Mouse (Mus musculus) CD4-positive, CD25-positive, alpha-beta regulatory T cell, adult 2 months (primary cell): ENCODE results near the gene Kcnip1.

ENCODE experiments used
- DNase-seq: peaks from one replicate; pipeline ENCODE4 v3.0.0-alpha.2; 2012; ENCODE audit warnings: low read depth, low spot score

Gene Kcnip1

DNA sequence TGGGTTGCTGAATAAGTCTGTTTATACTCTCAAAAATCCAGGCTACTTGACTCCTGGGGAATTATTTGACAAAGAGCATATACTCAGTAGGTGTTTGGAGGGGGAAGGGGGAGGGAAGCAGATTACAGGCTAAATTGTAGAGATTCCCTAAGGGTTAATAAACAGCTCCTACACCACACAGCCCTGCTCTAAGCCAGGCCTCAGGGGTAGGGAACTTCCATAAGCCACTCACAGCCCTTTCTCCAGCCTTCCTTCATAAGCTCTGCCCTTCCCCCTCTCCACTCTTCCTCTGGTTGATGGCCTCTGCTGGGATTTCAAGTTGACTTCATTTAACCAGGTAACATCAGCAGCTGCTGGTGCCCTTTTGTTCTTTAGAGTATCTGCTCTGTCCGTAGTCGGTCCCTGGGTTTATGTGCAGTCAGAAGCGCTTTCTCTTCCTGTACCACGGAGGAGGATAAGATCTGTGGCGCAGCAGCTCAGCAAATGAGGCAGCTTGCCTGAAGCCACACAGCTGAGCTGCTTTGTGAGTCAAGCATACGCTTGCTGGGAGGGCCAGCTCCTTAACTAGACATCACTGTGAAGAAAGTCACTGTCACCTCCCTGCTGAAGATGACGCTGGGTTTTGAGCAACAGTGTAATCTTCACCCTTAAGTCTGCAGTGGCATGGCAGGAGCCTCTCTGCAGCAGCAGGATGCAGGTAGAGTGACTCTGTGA lies 54.2 kb downstream of the Kcnip1 start:
- DNase-seq: peak; percentile 91

DNA sequence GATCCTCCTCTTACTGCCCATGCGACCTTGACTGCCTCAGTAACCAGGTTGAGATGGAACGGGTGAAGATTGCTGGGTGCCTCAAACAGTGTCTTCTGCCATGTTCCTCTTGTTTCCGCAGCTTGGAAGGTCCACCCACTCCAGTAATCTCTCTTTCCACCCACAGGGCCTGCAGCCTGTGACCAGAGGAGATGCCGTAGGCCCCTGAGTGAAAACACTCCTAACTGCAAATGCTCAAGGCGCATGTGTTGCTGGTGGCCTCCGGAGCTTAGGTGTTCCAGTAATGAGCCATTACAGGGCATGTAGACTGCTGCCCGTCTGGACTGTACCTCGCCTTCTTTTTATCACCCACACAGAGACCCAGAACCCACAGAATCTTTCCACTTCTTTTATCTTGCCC lies 55.3 kb downstream of the Kcnip1 start:
- peak; percentile 36 for DNase-seq

GRCm38 (mm10) chr11:33934286-33934685 lies 58.7 kb downstream of the Kcnip1 start:
- DNase-seq: peak; percentile 79

DNA sequence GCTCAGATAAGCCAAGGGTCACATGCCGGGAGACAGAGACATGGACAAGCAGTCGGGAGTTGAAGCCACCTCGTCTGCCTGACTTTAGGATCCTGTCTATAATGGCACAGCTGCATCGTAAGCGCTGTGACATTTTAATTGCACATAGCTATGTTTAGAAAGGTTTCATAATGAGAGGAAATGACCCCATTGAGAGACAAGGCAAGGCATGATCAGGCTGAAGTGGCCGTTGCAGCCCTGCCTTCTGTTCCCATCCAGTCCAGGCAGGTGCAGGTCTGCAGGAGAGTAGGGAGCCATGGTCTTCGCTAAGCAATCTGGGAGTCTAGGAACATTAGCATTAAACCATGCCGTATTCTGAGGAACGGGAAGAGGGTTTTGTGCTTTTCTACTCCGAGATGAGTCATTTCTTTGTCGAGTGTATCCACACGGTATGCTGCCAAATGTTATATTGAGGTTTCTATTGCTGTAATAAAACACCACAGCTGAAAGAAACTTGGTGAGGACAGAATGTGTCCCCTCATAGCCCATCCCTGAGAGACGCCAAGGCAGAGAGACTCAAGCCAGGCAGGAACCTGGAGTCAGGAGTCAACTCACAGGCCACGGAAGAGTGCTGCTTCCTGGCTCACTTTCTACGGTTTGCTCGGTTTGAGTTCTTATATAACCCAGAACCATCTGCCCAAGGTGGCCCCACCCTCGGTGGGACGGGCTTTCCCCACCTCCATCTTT lies 60.4 kb downstream of the Kcnip1 start:
- peak; percentile 78 for DNase-seq

DNA sequence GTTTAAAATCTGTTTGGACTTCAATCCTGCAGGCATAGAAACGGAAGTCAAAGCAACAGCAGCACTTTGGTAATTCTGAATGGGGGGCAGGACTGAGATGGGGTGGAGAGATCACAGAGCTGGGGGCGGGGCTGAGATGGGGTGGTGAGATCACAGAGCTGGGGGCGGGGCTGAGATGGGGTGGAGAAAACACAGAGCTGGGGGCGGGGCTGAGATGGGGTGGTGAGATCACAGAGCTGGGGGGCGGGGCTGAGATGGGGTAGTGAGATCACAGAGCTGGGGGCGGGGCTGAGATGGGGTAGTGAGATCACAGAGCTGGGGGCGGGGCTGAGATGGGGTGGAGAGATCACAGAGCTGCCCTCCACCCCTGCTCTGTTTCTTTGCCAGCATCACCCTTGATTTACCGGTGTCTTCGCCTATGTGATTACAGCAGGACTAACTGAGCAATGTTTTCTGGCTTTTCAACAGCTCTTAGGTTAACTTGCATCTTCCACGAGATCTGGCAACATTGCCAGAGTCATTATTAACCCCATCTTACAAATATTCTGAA lies 61.0 kb downstream of the Kcnip1 start:
- DNase-seq: peak; percentile 95

DNA sequence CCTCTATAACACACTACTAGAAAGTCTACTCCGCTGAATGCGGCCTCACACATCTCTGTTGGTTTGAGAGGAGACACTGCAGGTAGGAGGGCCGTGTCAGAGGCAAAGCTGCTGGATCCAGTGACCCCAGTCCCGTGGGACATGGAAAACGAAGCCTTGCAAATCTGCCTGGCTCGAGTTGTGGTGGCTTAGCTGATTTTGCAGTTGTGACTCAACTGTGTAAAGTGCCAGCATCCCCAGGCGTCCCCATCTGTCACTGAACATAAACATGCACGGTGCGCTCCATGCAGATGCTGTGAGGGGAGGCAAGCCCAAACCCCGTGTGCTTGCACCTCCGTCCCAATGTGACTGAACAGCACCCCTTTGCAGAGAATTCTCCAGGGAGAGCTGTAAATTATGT lies 63.5 kb downstream of the Kcnip1 start:
- DNase-seq: no peak

GRCm38 (mm10) chr11:33928658-33929057 lies 64.3 kb downstream of the Kcnip1 start:
- peak; percentile 84 for DNase-seq

DNA sequence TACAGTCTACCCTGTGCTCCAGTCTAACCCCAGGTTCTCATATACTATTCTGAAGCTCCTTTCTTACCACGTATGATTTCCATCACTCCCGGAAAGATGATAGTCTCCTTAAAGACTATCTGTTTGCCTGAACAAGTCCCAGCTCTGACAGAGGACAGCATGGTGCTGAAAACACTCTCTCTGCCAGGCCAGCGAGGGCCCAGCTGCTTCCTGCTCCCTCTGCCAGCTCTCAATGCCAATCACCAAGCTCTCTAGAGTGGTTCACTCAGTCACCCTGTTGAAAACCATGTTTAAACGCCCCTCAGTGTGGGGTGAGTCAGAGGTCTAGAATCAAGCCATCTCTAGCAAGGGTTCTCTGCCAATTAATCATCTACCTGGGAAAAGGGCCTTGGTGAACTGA lies 65.1 kb downstream of the Kcnip1 start:
- DNase-seq: no peak

GRCm38 (mm10) chr11:33927321-33927720 lies 65.6 kb downstream of the Kcnip1 start:
- no peak for DNase-seq

DNA sequence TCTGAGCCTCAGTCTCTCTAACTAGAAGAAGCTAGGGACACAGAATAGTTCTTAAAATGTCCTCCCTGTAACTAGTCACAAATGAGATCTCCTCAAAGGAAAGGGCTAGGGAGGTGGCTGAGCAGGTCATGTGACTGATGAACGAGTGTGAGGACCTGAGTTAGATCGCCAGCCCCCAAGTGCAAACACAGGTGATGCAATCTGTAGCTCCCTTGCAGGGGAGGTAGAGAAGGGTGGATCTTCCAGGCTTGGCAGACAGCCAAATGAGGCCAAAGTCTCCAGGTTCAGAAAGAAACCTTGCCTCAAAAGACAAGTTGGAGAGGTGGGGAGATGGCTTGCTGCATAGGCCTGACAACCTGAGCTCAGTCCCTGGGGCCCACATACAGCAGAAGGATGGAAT lies 66.4 kb downstream of the Kcnip1 start:
- DNase-seq: no peak

- DNase-seq: no peak
Measured at GRCm38 (mm10) chr11:33925778-33926177, 67.2 kb downstream of the Kcnip1 start.

DNA sequence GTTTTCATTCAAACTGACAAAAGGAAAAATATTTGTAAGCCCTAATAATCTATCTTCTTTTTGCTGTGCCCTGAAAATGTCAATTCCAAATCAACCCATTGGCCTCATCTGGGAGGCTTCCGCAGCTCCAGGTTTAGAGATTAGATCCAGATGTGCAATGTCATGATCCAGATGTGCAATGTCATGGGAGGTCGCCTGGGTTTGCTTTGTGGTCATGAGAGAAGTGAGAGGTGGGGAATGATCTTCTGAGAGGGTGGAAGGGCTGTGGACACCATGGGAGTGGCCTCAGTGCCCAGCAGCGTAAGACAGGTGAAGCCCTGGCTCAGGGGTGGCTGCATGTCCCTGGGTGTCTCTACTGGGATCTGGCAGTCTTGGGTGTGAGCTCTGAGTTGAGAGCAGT lies 69.9 kb downstream of the Kcnip1 start:
- DNase-seq: no peak

DNA sequence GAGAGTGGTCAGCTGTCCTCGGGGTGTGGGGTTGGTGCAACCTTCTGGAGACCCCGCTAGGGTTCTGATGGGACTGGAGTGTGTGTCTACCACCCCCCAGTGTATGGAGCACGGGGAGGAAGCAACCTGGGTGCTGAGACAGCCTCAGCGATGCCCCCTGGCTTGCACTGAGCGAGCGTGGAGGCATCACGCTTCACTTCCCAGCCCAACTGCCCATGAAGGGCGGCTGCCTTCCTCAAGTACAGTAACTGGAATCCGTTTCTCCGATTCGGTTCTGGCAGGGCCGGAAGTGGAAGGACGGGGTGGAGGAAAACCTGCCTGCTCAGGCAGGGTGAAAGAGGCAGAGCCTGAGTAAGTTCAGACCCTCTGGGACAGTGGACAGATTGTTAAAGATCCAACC lies 71.5 kb downstream of the Kcnip1 start:
- DNase-seq: no peak

GRCm38 (mm10) chr11:33919826-33920225 lies 73.1 kb downstream of the Kcnip1 start:
- DNase-seq: no peak

DNA sequence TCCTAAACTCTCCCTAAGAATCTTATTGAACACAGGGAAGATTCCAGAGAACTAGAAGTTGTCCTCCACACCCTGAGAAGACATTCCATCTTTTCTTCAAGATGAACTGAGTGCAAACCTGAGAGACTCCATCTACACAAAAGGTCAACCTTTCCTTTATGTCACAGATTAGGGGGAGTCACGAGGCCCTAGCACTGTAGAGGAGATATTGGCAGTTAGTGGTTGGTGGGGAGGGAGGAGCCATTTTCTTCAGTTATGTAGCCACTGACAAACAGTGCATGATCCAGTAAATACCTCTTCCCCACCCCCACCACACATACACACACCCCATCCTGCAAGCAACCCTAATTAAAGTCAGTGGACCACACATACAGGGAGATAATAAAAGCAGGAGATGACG lies 74.5 kb downstream of the Kcnip1 start:
- no peak for DNase-seq

GRCm38 (mm10) chr11:33917574-33917973 lies 75.4 kb downstream of the Kcnip1 start:
- DNase-seq: peak; percentile 80

GRCm38 (mm10) chr11:33914216-33914615 lies 78.7 kb downstream of the Kcnip1 start:
- no peak for DNase-seq

GRCm38 (mm10) chr11:33913061-33913460 lies 79.9 kb downstream of the Kcnip1 start:
- DNase-seq: no peak

- DNase-seq: no peak
Measured at GRCm38 (mm10) chr11:33912151-33912571, 80.8 kb downstream of the Kcnip1 start.

- DNase-seq: no peak
Measured at GRCm38 (mm10) chr11:33910982-33911381, 82.0 kb downstream of the Kcnip1 start.

GRCm38 (mm10) chr11:33908360-33909175 lies 84.4 kb downstream of the Kcnip1 start:
- no peak for DNase-seq

GRCm38 (mm10) chr11:33903494-33903893 lies 89.5 kb downstream of the Kcnip1 start:
- DNase-seq: no peak
